Comparison of ENCODE assay signal across 8 mouse cellular contexts in genomic region chr11:72466694-72467507, GRCm38 (mm10). TPM values are rescaled to one million over a fixed set of nuclear protein-coding genes. Genes with fewer than 3 reads are reported as not detected.
DNase-seq lines count a peak whose midpoint lies in the region; ATAC-seq and TF ChIP-seq lines count a peak whose summit lies in the region.

No protein-coding gene starts in this region.

- H3K9me3 ChIP-seq in midbrain, embryonic 12.5 days = no peaks in the 10 kb centered on the region
- H3K9me3 ChIP-seq in midbrain, postnatal 0 days (ENCODE audit: low read length) = no peaks in the 10 kb centered on the region
- H3K9me3 ChIP-seq in liver, embryonic 11.5 days (ENCODE audit: control insufficient read depth, low read length) = no peaks in the 10 kb centered on the region
- no peaks in the 10 kb centered on the region for H3K9me3 ChIP-seq in neural tube, embryonic 12.5 days

- no peak overlapping the region for H3K4me3 ChIP-seq in midbrain, embryonic 12.5 days
- H3K4me3 ChIP-seq in midbrain, postnatal 0 days (ENCODE audit: low read depth, low read length) = no peak overlapping the region
- no peak overlapping the region for H3K4me3 ChIP-seq in liver, embryonic 11.5 days (ENCODE audit: low read depth, low read length)
- H3K4me3 ChIP-seq in neural tube, embryonic 12.5 days = no peak overlapping the region

- H3K4me2 ChIP-seq in midbrain, embryonic 12.5 days (replicated peaks) = no peak overlapping the region
- H3K4me2 ChIP-seq in midbrain, postnatal 0 days (ENCODE audit: low read depth, low read length, poor library complexity, severe bottlenecking) = no peak overlapping the region
- peak overlapping the region; percentile 58 for H3K4me2 ChIP-seq in liver, embryonic 11.5 days
- no peak overlapping the region for H3K4me2 ChIP-seq in neural tube, embryonic 12.5 days (replicated peaks)

- no peaks in the 10 kb centered on the region for H3K27me3 ChIP-seq in midbrain, embryonic 12.5 days
- H3K27me3 ChIP-seq in midbrain, postnatal 0 days (ENCODE audit: insufficient read depth, low read length) = no peaks in the 10 kb centered on the region
- H3K27me3 ChIP-seq in liver, embryonic 11.5 days (replicated peaks; ENCODE audit: control insufficient read depth, insufficient read depth, low read length) = no peaks in the 10 kb centered on the region
- H3K27me3 ChIP-seq in neural tube, embryonic 12.5 days (replicated peaks) = no peaks in the 10 kb centered on the region

- peaks cover 37% of the 10 kb centered on the region for H3K4me1 ChIP-seq in midbrain, embryonic 12.5 days
- no peaks in the 10 kb centered on the region for H3K4me1 ChIP-seq in midbrain, postnatal 0 days (ENCODE audit: insufficient read depth, low read length)
- H3K4me1 ChIP-seq in liver, embryonic 11.5 days (replicated peaks; ENCODE audit: control insufficient read depth, insufficient read depth, low read length) = peaks cover 73% of the 10 kb centered on the region
- peaks cover 18% of the 10 kb centered on the region for H3K4me1 ChIP-seq in neural tube, embryonic 12.5 days

- peak overlapping the region; percentile 54; the same call in 1 of the 2 replicates for H3K27ac ChIP-seq in midbrain, embryonic 12.5 days (replicated peaks)
- H3K27ac ChIP-seq in midbrain, postnatal 0 days (ENCODE audit: low read depth, low read length) = no peak overlapping the region
- H3K27ac ChIP-seq in liver, embryonic 11.5 days (ENCODE audit: low read depth, low read length) = peak overlapping the region; percentile 79
- H3K27ac ChIP-seq in neural tube, embryonic 12.5 days = 0 out of 2 replicates have a peak overlapping the region, but pooled peaks have one; percentile 6

- no peak for ATAC-seq in midbrain, embryonic 12.5 days (ENCODE audit: low FRiP score, low read depth)
- no peak for ATAC-seq in midbrain, postnatal 0 days (ENCODE audit: low FRiP score)
- ATAC-seq in erythroid progenitor cell, adult 5-6 weeks (replicated peaks; ENCODE audit: low FRiP score, poor library complexity, severe bottlenecking) = 0 out of 2 replicates have a peak, but pooled peaks have one; percentile 31
- ATAC-seq in liver, embryonic 11.5 days (replicated peaks; ENCODE audit: low FRiP score) = peak; percentile 84
- ATAC-seq in neural tube, embryonic 12.5 days (ENCODE audit: low FRiP score, low read depth) = no peak

- 0 out of 2 replicates have a peak, but pooled peaks cover 4% of the 10 kb centered on the region for H3K36me3 ChIP-seq in midbrain, embryonic 12.5 days
- H3K36me3 ChIP-seq in midbrain, postnatal 0 days (ENCODE audit: insufficient read depth, low read length) = peaks cover 4% of the 10 kb centered on the region; the same call in 1 of the 2 replicates
- peaks cover 5% of the 10 kb centered on the region; the same call in 1 of the 2 replicates for H3K36me3 ChIP-seq in liver, embryonic 11.5 days (ENCODE audit: control insufficient read depth, insufficient read depth, low read length)
- H3K36me3 ChIP-seq in neural tube, embryonic 12.5 days = no peaks in the 10 kb centered on the region

- TF ChIP-seq CTCF in midbrain, postnatal 0 days (IDR thresholded peaks at IDR 0.05) = no peak

- no peak for DNase-seq in midbrain, postnatal 0 days (ENCODE audit: low spot score)
- DNase-seq in liver, embryonic 11.5 days (ENCODE audit: low spot score) = no peak
- DNase-seq in right cerebral cortex, postnatal 10 days (ENCODE audit: low spot score in 2 of 2) = no peak
- no peak for DNase-seq in adrenal gland, adult 2 months
- no peak for DNase-seq in cerebellum, postnatal 10 days

- WGBS in midbrain, embryonic 12.5 days = 62% methylated on average over 11 of the region's 11 CpGs
- 58% methylated on average over 11 of the region's 11 CpGs for WGBS in midbrain, postnatal 0 days
- 10% methylated on average over 11 of the region's 11 CpGs for WGBS in liver, embryonic 11.5 days
- WGBS in neural tube, embryonic 12.5 days = 71% methylated on average over 11 of the region's 11 CpGs

- no peak overlapping the region for H3K9ac ChIP-seq in midbrain, embryonic 12.5 days (replicated peaks)
- no peak overlapping the region for H3K9ac ChIP-seq in midbrain, postnatal 0 days (replicated peaks; ENCODE audit: low read length, poor library complexity, severe bottlenecking)
- H3K9ac ChIP-seq in liver, embryonic 11.5 days (ENCODE audit: low read depth, low read length) = peak overlapping the region; percentile 44
- H3K9ac ChIP-seq in neural tube, embryonic 12.5 days = no peak overlapping the region

RNA-seq across cellular contexts. Expression of gene Spns2, which starts 22.8 kb away (rescaled TPM):
- 6.8 and 9.4 TPM in 2 replicates for polyA plus RNA-seq in midbrain, embryonic 12.5 days (2016; fragmentation: Nextera tagmentation; extraction: Ambion mirVana)
- total RNA-seq in midbrain, postnatal 0 days (2014; rRNA removed) = 46.2 and 56.8 TPM in 2 replicates
- polyA plus RNA-seq in midbrain, postnatal 0 days (2015; fragmentation: Nextera tagmentation; extraction: Ambion mirVana) = 7.7 TPM in 2 replicates
- total RNA-seq in erythroid progenitor cell, adult 5-6 weeks (2015; ENCODE audit: low replicate concordance) = 0.72 and 5.0 TPM in 2 replicates
- total RNA-seq in erythroid progenitor cell, adult 5-6 weeks (2017; ENCODE audit: low replicate concordance) = 0.77 TPM in 1 of 2 replicates, not detected in the other
- 20.0 and 21.0 TPM in 2 replicates for polyA plus RNA-seq in liver, embryonic 11.5 days (2014; fragmentation: Nextera tagmentation; extraction: Ambion mirVana)
- 10.1 and 13.0 TPM in 2 replicates for polyA plus RNA-seq in neural tube, embryonic 12.5 days (2016; fragmentation: Nextera tagmentation; extraction: Ambion mirVana)
- total RNA-seq in adrenal gland, adult 2 months (2021) = 1 to 10 TPM; 2.0 to 4.2 TPM
- 5.2 and 7.6 TPM in 2 replicates for polyA plus RNA-seq in adrenal gland, adult 2 months (2012; rRNA removed)

RNA-seq across cellular contexts. Expression of gene Mybbp1a, which starts 25.7 kb away (rescaled TPM):
- 136 and 138 TPM in 2 replicates for polyA plus RNA-seq in midbrain, embryonic 12.5 days (2016; fragmentation: Nextera tagmentation; extraction: Ambion mirVana)
- total RNA-seq in midbrain, postnatal 0 days (2014; rRNA removed) = 25.9 and 30.7 TPM in 2 replicates
- 50.0 and 50.4 TPM in 2 replicates for polyA plus RNA-seq in midbrain, postnatal 0 days (2015; fragmentation: Nextera tagmentation; extraction: Ambion mirVana)
- total RNA-seq in erythroid progenitor cell, adult 5-6 weeks (2015; ENCODE audit: low replicate concordance) = 37.5 and 82.2 TPM in 2 replicates
- total RNA-seq in erythroid progenitor cell, adult 5-6 weeks (2017; ENCODE audit: low replicate concordance) = 4.8 and 7.6 TPM in 2 replicates
- 263 and 272 TPM in 2 replicates for polyA plus RNA-seq in liver, embryonic 11.5 days (2014; fragmentation: Nextera tagmentation; extraction: Ambion mirVana)
- 105 and 111 TPM in 2 replicates for polyA plus RNA-seq in neural tube, embryonic 12.5 days (2016; fragmentation: Nextera tagmentation; extraction: Ambion mirVana)
- total RNA-seq in adrenal gland, adult 2 months (2021) = 10 to 100 TPM; 68.0 to 86.1 TPM
- 31.6 and 37.9 TPM in 2 replicates for polyA plus RNA-seq in adrenal gland, adult 2 months (2012; rRNA removed)

RNA-seq across cellular contexts. Expression of gene Ggt6, which starts 31.6 kb away (rescaled TPM):
- polyA plus RNA-seq in midbrain, embryonic 12.5 days (2016; fragmentation: Nextera tagmentation; extraction: Ambion mirVana) = not detected in 2 replicates
- 1.4 TPM in 1 of 2 replicates, not detected in the other for total RNA-seq in midbrain, postnatal 0 days (2014; rRNA removed)
- not detected in 2 replicates for polyA plus RNA-seq in midbrain, postnatal 0 days (2015; fragmentation: Nextera tagmentation; extraction: Ambion mirVana)
- not detected in 2 replicates for total RNA-seq in erythroid progenitor cell, adult 5-6 weeks (2015; ENCODE audit: low replicate concordance)
- total RNA-seq in erythroid progenitor cell, adult 5-6 weeks (2017; ENCODE audit: low replicate concordance) = not detected in 2 replicates
- polyA plus RNA-seq in liver, embryonic 11.5 days (2014; fragmentation: Nextera tagmentation; extraction: Ambion mirVana) = not detected in 2 replicates
- not detected in 2 replicates for polyA plus RNA-seq in neural tube, embryonic 12.5 days (2016; fragmentation: Nextera tagmentation; extraction: Ambion mirVana)
- total RNA-seq in adrenal gland, adult 2 months (2021) = 1 to 10 TPM in 1 of 2 experiments, under 1 TPM in 1; 0.83 to 4.7 TPM
- polyA plus RNA-seq in adrenal gland, adult 2 months (2012; rRNA removed) = 8.5 and 13.4 TPM in 2 replicates

RNA-seq across cellular contexts. Expression of gene Smtnl2, which starts 55.4 kb away (rescaled TPM):
- polyA plus RNA-seq in midbrain, embryonic 12.5 days (2016; fragmentation: Nextera tagmentation; extraction: Ambion mirVana) = 3.5 and 4.0 TPM in 2 replicates
- 18.0 and 18.6 TPM in 2 replicates for total RNA-seq in midbrain, postnatal 0 days (2014; rRNA removed)
- polyA plus RNA-seq in midbrain, postnatal 0 days (2015; fragmentation: Nextera tagmentation; extraction: Ambion mirVana) = 11.0 and 13.3 TPM in 2 replicates
- 1.4 TPM in 1 of 2 replicates, not detected in the other for total RNA-seq in erythroid progenitor cell, adult 5-6 weeks (2015; ENCODE audit: low replicate concordance)
- 0.26 and 0.30 TPM in 2 replicates for total RNA-seq in erythroid progenitor cell, adult 5-6 weeks (2017; ENCODE audit: low replicate concordance)
- 22.9 and 24.8 TPM in 2 replicates for polyA plus RNA-seq in liver, embryonic 11.5 days (2014; fragmentation: Nextera tagmentation; extraction: Ambion mirVana)
- polyA plus RNA-seq in neural tube, embryonic 12.5 days (2016; fragmentation: Nextera tagmentation; extraction: Ambion mirVana) = 15.0 and 15.7 TPM in 2 replicates
- 1 to 10 TPM; 2.4 to 2.5 TPM for total RNA-seq in adrenal gland, adult 2 months (2021)
- polyA plus RNA-seq in adrenal gland, adult 2 months (2012; rRNA removed) = 4.4 and 5.6 TPM in 2 replicates

Comparison
In these comparisons a context has a peak if more than half of its experiments do, and no peak if none do; other contexts are left out.
1. ATAC-seq: peak in erythroid progenitor cell, adult 5-6 weeks (single experiment) and liver, embryonic 11.5 days (single experiment); none in midbrain, embryonic 12.5 days (single experiment), midbrain, postnatal 0 days (single experiment) and neural tube, embryonic 12.5 days (single experiment).